Mouse (Mus musculus) heart, postnatal 0 days (tissue): ENCODE measurements around the gene Tarm1. TPM values are rescaled to one million over a fixed set of nuclear protein-coding genes. Genes with fewer than 3 reads are reported as not detected.

ENCODE experiments used
- ATAC-seq: fragments of 200-750 bp; cut with Nextera tagmentation; 2 replicates; pipeline ENCODE4 v1.8.0; 2017; ENCODE audit warnings: low read depth, moderate number of reproducible peaks, moderate library complexity; ENCODE audit not compliant: insufficient read depth
- DNase-seq: peaks from one replicate; pipeline ENCODE4 v3.0.0-alpha.2; 2016; ENCODE audit warnings: low spot score
- H3K27ac ChIP-seq: fragments of 300-500 bp; sonication (generic); 2 replicates; pipeline ENCODE4 v1.5.1; 2014; ENCODE audit warnings: low read depth, mild to moderate bottlenecking
- H3K27me3 ChIP-seq: fragments of 300-500 bp; sonication (generic); 2 replicates; pipeline ENCODE4 v1.6.1; 2014; ENCODE audit warnings: low read length, mixed read lengths; ENCODE audit not compliant: control insufficient read depth, insufficient read depth
- H3K36me3 ChIP-seq: fragments of 300-500 bp; sonication (generic); replicated peaks from 2 replicates; pipeline ENCODE4 v1.6.1; 2014; ENCODE audit warnings: low read length, mixed read lengths; ENCODE audit not compliant: control insufficient read depth, insufficient read depth
- H3K4me1 ChIP-seq: fragments of 300-500 bp; sonication (generic); 2 replicates; pipeline ENCODE4 v1.6.1; 2014; ENCODE audit warnings: antibody characterized with exemption; ENCODE audit not compliant: control insufficient read depth, insufficient read depth
- H3K4me2 ChIP-seq: fragments of 300-500 bp; sonication (generic); 2 replicates; pipeline ENCODE4 v1.6.1; 2014; ENCODE audit warnings: low read depth, mild to moderate bottlenecking, low read length, moderate library complexity
- H3K4me3 ChIP-seq: fragments of 300-500 bp; sonication (generic); 2 replicates; pipeline ENCODE4 v1.5.1; 2014; ENCODE audit warnings: low read depth, low read length
- H3K9ac ChIP-seq: fragments of 300-500 bp; sonication (generic); replicated peaks from 2 replicates; pipeline ENCODE4 v1.6.1; 2014; ENCODE audit warnings: low read depth, low read length, mixed read lengths
- H3K9me3 ChIP-seq: fragments of 300-500 bp; sonication (generic); replicated peaks from 2 replicates; pipeline ENCODE4 v1.6.1; 2016; ENCODE audit warnings: low read length; ENCODE audit not compliant: control insufficient read depth
- CTCF ChIP-seq: IDR thresholded peaks from 2 replicates; pipeline ENCODE4 v1.5.1; 2016; ENCODE audit warnings: antibody characterized with exemption, control low read depth, low read depth
- EP300 ChIP-seq: IDR thresholded peaks from 2 replicates; pipeline ENCODE4 v1.6.1; 2016; ENCODE audit warnings: antibody characterized with exemption, low read depth
- WGBS: fragments of 180-500 bp; shearing (Covaris S2); extraction: QIAGEN DNeasy Blood & Tissue Kit; methylation state at CpG from one replicate; pipeline ENCODE4 v1.1.7; 2014; 5-methylcytosine and 5-hydroxymethylcytosine counted together
- polyA plus RNA-seq: library from polyadenylated mRNA; unstranded; fragments of >200 nt; fragmentation: Nextera tagmentation; extraction: Ambion mirVana; gene quantifications from 2 replicates; pipeline ENCODE4 v1.2.1, GENCODE M21; 2015
- total RNA-seq: library from RNA; depleted of rRNA; stranded (reverse); fragments of >200 nt; gene quantifications from 2 replicates; pipeline ENCODE4 v1.2.3, GENCODE M21; 2014; ENCODE audit warnings: low replicate concordance

Tarm1 gene
- total and polyA plus RNA-seq, 2 experiments from 2014 or later = not detected

DNA sequence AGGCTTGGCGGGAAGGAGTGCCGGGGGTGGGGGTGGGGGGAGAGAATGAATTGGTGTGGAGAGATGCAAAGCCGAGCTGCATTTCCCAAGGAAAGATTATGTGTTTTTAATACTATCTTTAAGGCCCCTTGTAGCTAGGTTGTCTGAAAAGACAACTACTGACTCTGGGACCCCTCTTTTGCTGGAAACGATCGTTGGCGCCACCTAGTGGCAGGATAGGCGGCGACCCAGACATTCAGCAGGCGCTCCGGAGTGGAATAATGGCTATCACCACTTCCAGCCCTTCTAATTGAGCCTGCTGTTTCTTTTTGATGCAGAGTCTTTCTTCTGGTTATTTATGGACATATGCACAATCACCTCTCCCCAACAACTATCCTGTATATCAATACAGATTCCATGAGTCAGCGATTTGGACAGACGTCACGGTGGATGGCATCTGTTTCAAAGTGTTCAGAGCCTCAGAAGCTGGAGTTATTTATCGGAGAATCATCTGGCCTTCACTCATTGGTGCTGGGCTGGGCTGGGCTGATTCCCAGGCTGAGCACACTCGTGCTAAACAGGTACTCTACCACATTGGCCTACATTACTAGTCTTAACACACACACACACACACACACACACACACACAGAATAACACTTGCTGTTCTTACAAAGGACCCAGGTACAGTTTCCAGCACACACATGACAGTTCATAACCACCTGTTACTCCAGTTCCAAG is 53.5 kb downstream of the Tarm1 start:
- peak overlapping the region; percentile 30; the same call in 1 of the 2 replicates for H3K4me2 ChIP-seq

DNA sequence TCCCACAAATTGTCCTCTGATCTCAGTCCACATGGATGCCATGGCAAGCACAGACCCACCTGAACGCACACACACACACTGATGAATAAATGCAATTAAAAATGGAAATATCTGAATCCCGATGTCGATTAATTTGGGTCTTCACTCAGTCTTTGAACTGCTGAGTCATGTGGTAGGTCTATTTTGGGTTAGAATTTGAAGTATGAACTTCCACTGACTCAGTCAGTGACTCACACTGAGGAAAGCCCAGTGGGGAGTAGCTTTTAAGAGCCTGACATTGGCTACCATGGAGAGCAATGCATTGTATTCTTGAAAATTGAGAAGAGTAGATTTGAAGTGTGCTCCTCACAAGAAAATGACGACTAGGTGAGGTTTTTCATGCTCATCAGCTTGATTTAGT is 55.4 kb downstream of the Tarm1 start:
- Histone ChIP-seq H3K36me3 (no peaks in the 10 kb centered on the region), H3K27me3 (peaks cover 5% of the 10 kb centered on the region; the same call in 1 of the 2 replicates), H3K27ac (no peak overlapping the region), H3K4me1 (no peaks in the 10 kb centered on the region), H3K4me2 (no peak overlapping the region), H3K9ac (no peak overlapping the region), H3K4me3 (no peak overlapping the region), H3K9me3 (no peaks in the 10 kb centered on the region)
- ATAC-seq (no peak), DNase-seq (no peak)
- WGBS = 75% methylated on average over 4 of the region's 4 CpGs
- no peak for TF ChIP-seq EP300
- no peak for TF ChIP-seq CTCF

More for the DNA sequence above, 53.5 kb downstream of the Tarm1 start:
- H3K36me3 ChIP-seq = no peaks in the 10 kb centered on the region
- ATAC-seq (peak; percentile 36; the same call in 1 of the 2 replicates), DNase-seq (peak; percentile 44)
- H3K27me3 ChIP-seq = peaks cover 5% of the 10 kb centered on the region; the same call in 1 of the 2 replicates
- no peaks in the 10 kb centered on the region for H3K4me1 ChIP-seq
- TF ChIP-seq EP300 = no peak
- peak; percentile 81 for TF ChIP-seq CTCF
- H3K9me3 ChIP-seq = no peaks in the 10 kb centered on the region
- H3K9ac ChIP-seq = no peak overlapping the region
- H3K4me3 ChIP-seq = no peak overlapping the region
- no peak overlapping the region for H3K27ac ChIP-seq
- 17% methylated on average over 15 of the region's 15 CpGs for WGBS

DNA sequence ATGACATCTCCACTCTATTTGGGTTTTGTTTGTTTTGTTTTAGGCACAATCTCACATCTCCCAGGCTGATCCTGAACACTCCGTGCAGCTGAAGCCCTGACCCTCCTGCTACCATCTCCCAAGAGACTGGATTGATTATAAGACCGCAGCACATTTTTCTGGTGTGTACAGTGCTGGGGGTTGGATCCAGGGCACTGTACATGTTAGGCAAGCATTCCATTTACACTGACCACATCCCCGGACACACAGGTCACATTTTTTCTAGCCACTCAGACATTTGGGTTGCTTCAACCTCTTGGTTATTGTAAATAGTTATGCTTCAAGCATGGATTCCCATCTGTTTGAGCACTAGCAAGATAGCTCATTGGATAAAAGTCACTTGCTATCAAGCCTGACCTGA is 55.8 kb downstream of the Tarm1 start:
- no peak for TF ChIP-seq CTCF
- TF ChIP-seq EP300 = no peak
- DNase-seq = no peak

DNA sequence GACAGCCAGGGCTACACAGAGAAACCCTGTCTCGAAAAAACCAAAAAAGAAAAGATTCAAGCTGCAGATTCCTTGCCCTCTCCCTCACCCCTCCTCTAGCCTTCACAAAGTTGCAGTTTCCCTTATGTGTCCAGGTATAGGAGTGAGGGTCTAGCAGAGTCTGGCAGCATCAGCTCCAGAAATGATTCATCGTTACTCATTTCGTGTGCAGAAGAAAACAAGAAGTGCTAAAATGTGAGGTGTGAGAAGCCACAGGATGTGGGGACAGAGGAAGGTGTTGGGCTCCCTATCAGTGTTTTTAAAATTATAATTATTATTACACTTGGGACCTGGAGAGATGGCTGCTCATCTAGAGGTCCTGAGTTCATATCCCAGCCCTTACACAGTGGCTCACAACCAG is 57.7 kb downstream of the Tarm1 start:
- H3K4me3 ChIP-seq = no peak overlapping the region
- WGBS = 71% methylated on average over 3 of the region's 3 CpGs
- H3K36me3 ChIP-seq = no peaks in the 10 kb centered on the region
- H3K4me2 ChIP-seq = no peak overlapping the region
- no peaks in the 10 kb centered on the region for H3K27me3 ChIP-seq
- no peaks in the 10 kb centered on the region for H3K4me1 ChIP-seq
- DNase-seq (no peak), ATAC-seq (no peak)
- no peaks in the 10 kb centered on the region for H3K9me3 ChIP-seq
- no peak for TF ChIP-seq EP300
- TF ChIP-seq CTCF = no peak
- H3K27ac ChIP-seq = no peak overlapping the region
- H3K9ac ChIP-seq = no peak overlapping the region

More for the DNA sequence above, 55.8 kb downstream of the Tarm1 start:
- Histone ChIP-seq H3K36me3 (no peaks in the 10 kb centered on the region), H3K4me1 (no peaks in the 10 kb centered on the region), H3K27me3 (peaks cover 5% of the 10 kb centered on the region; the same call in 1 of the 2 replicates), H3K4me2 (no peak overlapping the region), H3K27ac (no peak overlapping the region), H3K9ac (no peak overlapping the region), H3K9me3 (no peaks in the 10 kb centered on the region), H3K4me3 (no peak overlapping the region)
- 68% methylated on average over 3 of the region's 3 CpGs for WGBS
- ATAC-seq = no peak

DNA sequence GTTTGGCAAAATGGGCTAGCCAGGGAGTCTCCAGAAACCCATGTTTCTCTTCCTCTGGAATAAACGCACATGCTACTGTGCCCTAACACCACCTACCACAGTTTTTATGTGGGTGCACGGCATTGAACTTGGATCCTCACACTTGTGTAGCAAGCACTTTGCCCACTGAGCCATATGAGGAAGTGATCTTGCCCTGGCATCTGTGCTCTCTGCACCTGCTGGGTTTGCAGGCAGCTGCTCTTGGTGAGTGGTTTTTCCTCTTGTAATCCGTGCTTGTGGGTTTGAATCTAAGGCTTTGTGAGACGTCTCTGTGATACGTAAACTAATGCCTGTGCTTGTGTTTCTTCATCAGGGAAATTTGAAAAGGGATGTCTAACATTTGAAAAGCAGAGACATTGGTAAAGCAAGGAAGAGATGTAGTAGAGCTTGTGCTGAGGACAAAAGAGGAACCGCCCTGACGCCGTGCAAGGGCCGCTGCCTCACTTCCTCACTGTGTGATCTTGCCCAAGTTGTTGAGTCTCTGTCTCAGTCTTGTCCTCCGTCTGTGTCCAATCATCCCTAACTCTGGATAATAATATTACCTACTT is 59.9 kb downstream of the Tarm1 start:
- DNase-seq (no peak), ATAC-seq (no peak)
- no peak overlapping the region for H3K4me3 ChIP-seq
- no peak overlapping the region for H3K27ac ChIP-seq
- 0 out of 2 replicates have a peak, but pooled peaks cover 5% of the 10 kb centered on the region for H3K4me1 ChIP-seq
- H3K27me3 ChIP-seq = no peaks in the 10 kb centered on the region
- H3K36me3 ChIP-seq = no peaks in the 10 kb centered on the region
- TF ChIP-seq CTCF (no peak), EP300 (no peak)
- no peak overlapping the region for H3K9ac ChIP-seq
- no peaks in the 10 kb centered on the region for H3K9me3 ChIP-seq
- 85% methylated on average over 10 of the region's 10 CpGs for WGBS
- H3K4me2 ChIP-seq = no peak overlapping the region
